Mouse (Mus musculus) bone marrow macrophage, adult 2 months (primary cell): ENCODE results near the gene Dennd4a. TPM values are rescaled to one million over a fixed set of nuclear protein-coding genes. Genes with fewer than 3 reads are reported as not detected.
A peak's percentile ranks its signal among the peaks of the same experiment; 100 is the strongest.

Source experiments
- H3K27ac ChIP-seq: 2 replicates; pipeline ENCODE4 v1.5.1; 2012; ENCODE audit warnings: low read depth, low read length; ENCODE audit not compliant: insufficient read depth
- H3K4me1 ChIP-seq: 2 replicates; pipeline ENCODE4 v1.6.1; 2012; ENCODE audit warnings: low read length; ENCODE audit not compliant: control insufficient read depth, insufficient read depth
- H3K4me3 ChIP-seq: 2 replicates; pipeline ENCODE4 v1.5.1; 2012; ENCODE audit warnings: mild to moderate bottlenecking, low read length, moderate library complexity; ENCODE audit not compliant: insufficient read depth
- CTCF ChIP-seq: IDR thresholded peaks from 2 replicates; pipeline ENCODE4 v1.5.1; 2012; ENCODE audit warnings: low read depth, mild to moderate bottlenecking, low read length, moderate library complexity
- POLR2A ChIP-seq: IDR thresholded peaks from 2 replicates; pipeline ENCODE4 v1.6.1; 2012; ENCODE audit warnings: mild to moderate bottlenecking, low read depth, low read length, borderline replicate concordance
- polyA plus RNA-seq: library from polyadenylated mRNA; stranded (reverse); fragments of >200 nt; gene quantifications from 2 replicates; pipeline ENCODE4 v1.2.4, GENCODE M21; 2012; ENCODE audit not compliant: missing spikeins, insufficient read depth, insufficient read length

Gene Dennd4a
- polyA plus RNA-seq, 1 experiment: 14.9 TPM

GRCm38 (mm10) chr9:64951161-64951657 is 140.1 kb downstream of the Dennd4a start, which contains the start of gene Slc24a1:
TSS of gene Slc24a1 (minus strand) at chr9:64951607.
- TF ChIP-seq POLR2A (no peak), CTCF (no peak)
- Histone ChIP-seq H3K4me3 (no peak within 1 kb of the TSS), H3K4me1 (no peaks in the 10 kb centered on the region), H3K27ac (no peak within 1 kb of the TSS)

DNA sequence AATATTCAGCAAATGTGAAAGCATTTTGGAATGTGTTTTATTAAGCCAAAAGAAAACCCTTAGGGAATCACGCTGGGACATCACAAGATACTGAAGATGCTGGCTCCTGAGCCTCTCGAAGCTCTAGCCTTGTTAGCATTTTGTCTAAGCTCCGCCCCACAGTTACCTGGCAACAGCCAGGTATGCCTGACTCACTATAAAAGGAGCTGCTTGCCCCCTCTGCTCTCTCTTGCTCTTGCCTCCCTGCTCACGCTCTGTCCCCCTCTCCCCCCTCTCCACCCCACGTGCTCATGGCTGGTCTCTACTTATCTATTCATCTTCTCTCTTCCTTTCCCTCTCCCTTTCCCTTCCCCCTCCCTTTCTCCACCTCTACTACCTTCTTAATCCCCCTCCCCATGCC is 140.9 kb downstream of the Dennd4a start:
- peaks cover 5% of the 10 kb centered on the region; the same call in 1 of the 2 replicates for H3K4me1 ChIP-seq
- TF ChIP-seq CTCF: no peak
- no peak for TF ChIP-seq POLR2A
- H3K27ac ChIP-seq: no peak overlapping the region
- H3K4me3 ChIP-seq: no peak overlapping the region

DNA sequence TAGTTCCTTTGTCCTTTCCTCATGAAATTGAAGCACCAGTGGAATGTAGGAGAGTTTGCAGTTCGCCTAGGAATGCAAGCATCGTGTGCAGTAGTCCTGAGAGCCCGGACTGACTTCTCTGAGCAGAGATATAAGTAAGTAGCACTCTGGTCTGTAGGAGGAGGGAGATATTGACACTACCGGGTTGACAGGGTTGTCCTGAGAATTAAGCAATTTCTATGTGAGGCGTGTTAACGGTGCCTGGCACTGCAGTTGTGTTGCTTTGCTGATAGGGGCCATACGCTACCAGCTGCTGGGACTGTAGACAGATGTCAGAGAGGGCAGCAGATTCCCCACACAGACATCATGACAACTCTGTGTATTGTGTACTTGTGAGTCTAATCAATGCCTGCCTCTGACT is 142.1 kb downstream of the Dennd4a start:
- Histone ChIP-seq H3K27ac (no peak overlapping the region), H3K4me1 (peaks cover 5% of the 10 kb centered on the region; the same call in 1 of the 2 replicates), H3K4me3 (no peak overlapping the region)
- no peak for TF ChIP-seq CTCF
- TF ChIP-seq POLR2A: no peak

GRCm38 (mm10) chr9:64956337-64956736 is 145.2 kb downstream of the Dennd4a start:
- TF ChIP-seq CTCF (no peak), POLR2A (no peak)
- no peak overlapping the region for H3K4me3 ChIP-seq
- H3K27ac ChIP-seq: no peak overlapping the region
- peaks cover 10% of the 10 kb centered on the region; the same call in 1 of the 2 replicates for H3K4me1 ChIP-seq

- H3K4me3 ChIP-seq: no peak overlapping the region
- no peak for TF ChIP-seq CTCF
- TF ChIP-seq POLR2A: no peak
- H3K4me1 ChIP-seq: peaks cover 13% of the 10 kb centered on the region
- H3K27ac ChIP-seq: no peak overlapping the region
Measured at GRCm38 (mm10) chr9:64957276-64957675, 146.1 kb downstream of the Dennd4a start.

DNA sequence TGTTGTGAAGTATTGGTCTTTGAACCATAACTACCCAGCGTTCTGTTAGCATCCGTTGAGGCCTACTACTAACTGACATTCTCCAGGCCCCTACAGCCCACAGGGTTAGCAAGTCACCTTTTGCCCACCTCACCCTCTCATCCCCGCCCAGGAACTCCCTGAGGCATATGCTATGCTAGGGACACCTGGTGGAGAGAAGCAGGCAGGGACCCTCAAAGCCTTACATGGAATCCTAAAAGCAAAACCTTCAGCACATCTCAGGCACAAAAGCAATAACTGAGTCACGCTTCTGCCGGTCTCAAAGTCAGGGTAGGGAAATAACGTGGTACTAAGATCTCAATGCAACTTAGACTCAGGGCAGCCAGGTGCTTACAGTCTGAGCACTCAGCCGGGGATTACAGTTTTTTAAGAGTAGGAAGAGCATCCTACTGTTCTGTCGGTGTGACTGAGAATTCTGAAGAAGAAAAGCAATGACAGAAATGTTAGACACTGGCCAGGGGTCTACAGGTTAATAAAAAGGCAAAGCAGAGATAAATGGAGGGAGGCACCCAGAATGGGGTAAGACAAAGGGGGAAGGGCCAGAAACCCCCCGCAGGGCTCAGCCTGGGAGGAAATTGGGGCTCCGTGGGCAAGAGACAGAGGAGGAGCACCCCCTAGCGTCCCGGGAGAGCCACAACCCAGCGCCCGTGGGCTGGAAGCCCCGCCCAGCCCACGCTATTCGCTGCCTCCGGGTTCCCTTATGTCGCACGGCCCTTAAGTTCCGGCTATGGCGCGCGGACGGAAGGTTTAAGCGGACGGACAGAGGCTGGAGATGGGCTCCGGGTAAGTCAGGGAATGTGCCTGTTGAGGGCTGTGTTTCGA is 149.2 kb downstream of the Dennd4a start, which contains the start of gene Ints14:
Gene Ints14, plus strand, starts transcription at position 789 of the 861 bp plus-strand sequence.
- peaks cover 13% of the 10 kb centered on the region for H3K4me1 ChIP-seq

GRCm38 (mm10) chr9:64960978-64961320 is 149.8 kb downstream of the Dennd4a start:
- Histone ChIP-seq H3K4me3 (peak overlapping the region; percentile 97), H3K27ac (peak overlapping the region; percentile 76), H3K4me1 (peaks cover 13% of the 10 kb centered on the region)
- no peak for TF ChIP-seq POLR2A
- no peak for TF ChIP-seq CTCF

More for the DNA sequence above, 149.2 kb downstream of the Dennd4a start, which contains the start of gene Ints14:
- Histone ChIP-seq H3K4me3 (peak within 1 kb of the TSS; percentile 97), H3K27ac (peak within 1 kb of the TSS; percentile 76)
- TF ChIP-seq CTCF: peak; percentile 82
- peak; percentile 74; the same call in 1 of the 2 replicates for TF ChIP-seq POLR2A

Other genes with a start within 250 kb of the Dennd4a start
- gene Rab11a, start 73.6 kb upstream of the Dennd4a start, polyA plus RNA-seq: 349 and 394 TPM in 2 replicates
- not detected in 2 replicates for gene Slc24a1, start 140.3 kb downstream of the Dennd4a start, polyA plus RNA-seq
- 21.4 and 21.6 TPM in 2 replicates for gene Ints14, start 149.6 kb downstream of the Dennd4a start, polyA plus RNA-seq
- gene Hacd3, start 210.4 kb downstream of the Dennd4a start, polyA plus RNA-seq: 27.7 and 29.0 TPM in 2 replicates
- 57.3 and 73.7 TPM in 2 replicates for gene Dpp8, start 221.1 kb downstream of the Dennd4a start, polyA plus RNA-seq